Mouse (Mus musculus): ENCODE results near the gene Fus. TPM values are rescaled to one million over a fixed set of nuclear protein-coding genes. Genes with fewer than 3 reads are reported as not detected.
"Not testable (repeated sequence)": the region's sequence is repeated elsewhere in the genome, so short reads cannot be mapped to it uniquely, and the experiment has no call there.

Gene Fus
- polyA plus RNA-seq, 1 experiment from 2014 or later: 57.9 TPM

DNA sequence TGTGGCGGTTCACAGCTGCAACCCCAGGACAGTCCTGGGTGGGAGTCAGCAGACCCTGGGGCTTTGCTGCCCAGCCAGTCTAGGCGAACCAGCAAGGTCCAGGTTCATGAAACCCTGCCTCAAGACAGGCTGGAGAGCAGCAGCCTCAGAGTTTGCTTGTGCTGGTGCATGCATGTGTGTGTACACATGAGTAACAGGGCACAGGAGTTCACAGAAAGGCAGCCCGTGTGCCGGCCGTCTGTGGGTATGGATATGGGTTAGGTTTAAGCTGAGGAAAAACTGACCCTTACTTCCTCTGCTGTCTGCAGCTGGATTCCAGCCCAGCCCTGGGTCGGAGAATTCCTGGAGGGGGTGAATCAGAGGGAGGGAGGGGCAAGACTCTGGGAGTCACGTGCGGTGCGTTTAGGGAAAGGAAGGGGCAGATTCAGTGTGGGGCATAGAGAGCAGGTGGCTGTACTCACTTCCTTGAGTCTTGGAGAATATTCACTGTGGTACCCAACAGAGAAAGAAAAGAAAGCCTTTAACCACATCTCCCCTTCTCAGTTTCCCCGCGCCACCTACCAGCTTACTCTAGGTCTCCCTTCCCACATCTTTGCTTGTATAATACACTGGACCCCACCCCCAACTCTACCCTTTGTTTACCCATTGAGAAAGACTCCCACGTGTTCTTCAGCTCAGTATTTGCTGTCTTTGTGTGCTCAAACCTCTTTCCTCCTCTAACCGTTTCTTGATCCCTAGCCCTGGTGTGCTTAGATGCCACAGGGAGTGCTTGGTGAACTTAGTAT, 35.7 kb upstream of the Fus start:
- Histone ChIP-seq H3K36me3 (ENCODE audit: insufficient read depth) (peaks cover 6% of the 10 kb centered on the region), H3K27me3 (ENCODE audit: insufficient read depth, low read length) (peaks cover 5% of the 10 kb centered on the region; the same call in 1 of the 2 replicates), H3K4me3 (ENCODE audit: low read depth, low read length) (peak overlapping the region; percentile 10; the same call in 1 of the 2 replicates), H3K27ac (ENCODE audit: low read depth) (peak overlapping the region; percentile 85), H3K9ac (peak overlapping the region; percentile 11; the same call in 1 of the 2 replicates), H3K9me3 (ENCODE audit: low read depth, low read length) (no peaks in the 10 kb centered on the region), H3K4me1 (ENCODE audit: insufficient read depth) (peaks cover 6% of the 10 kb centered on the region), H3K4me2 (peak overlapping the region; percentile 40)
- TF ChIP-seq CTCF (IDR thresholded peaks at IDR 0.05; ENCODE audit: low read depth): no peak
- peak; percentile 72 for DNase-seq
- ATAC-seq (ENCODE audit: insufficient read depth): no peak
- WGBS: 25% methylated on average over 13 of the region's 13 CpGs

DNA sequence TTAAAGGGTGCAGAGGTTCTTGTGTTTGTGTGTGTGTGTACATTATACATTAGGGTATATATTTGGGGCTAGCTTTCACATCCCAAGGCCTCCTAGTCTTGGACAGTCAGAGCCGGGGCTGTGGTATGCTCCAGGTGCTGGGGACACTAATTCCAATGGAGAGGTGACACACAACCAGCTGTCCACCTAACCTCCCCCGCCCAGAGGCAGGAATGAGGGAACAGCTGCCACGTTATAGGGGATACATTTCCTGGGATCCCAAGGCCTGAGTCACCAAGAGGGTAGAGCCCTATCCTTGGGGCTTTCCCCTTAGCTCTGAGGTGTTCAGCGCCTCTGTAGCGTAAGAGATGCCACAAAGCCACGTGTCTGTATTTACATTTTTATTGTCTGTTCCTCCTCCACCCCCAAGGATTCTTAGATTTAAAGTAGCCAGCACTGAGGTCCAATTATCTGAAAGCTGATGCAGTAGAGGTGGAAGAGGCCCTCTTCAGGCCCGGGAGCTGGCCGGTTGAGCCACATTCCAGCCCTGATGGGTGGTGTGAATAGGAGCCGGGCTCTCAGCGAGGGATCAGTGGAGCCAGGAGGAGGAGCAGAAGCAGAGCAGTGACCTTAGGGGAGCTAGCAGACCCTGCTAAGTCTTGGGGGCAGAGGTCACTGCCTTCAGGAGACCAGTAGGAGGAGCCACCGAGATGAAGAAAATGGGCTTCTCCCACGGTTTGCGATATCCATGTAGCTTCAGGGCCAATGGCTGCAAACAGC, 34.8 kb upstream of the Fus start:
- no peak overlapping the region for H3K9ac ChIP-seq
- peaks cover 6% of the 10 kb centered on the region for H3K4me1 ChIP-seq (ENCODE audit: insufficient read depth)
- H3K27ac ChIP-seq (ENCODE audit: low read depth): peak overlapping the region; percentile 85
- peaks cover 5% of the 10 kb centered on the region; the same call in 1 of the 2 replicates for H3K27me3 ChIP-seq (ENCODE audit: insufficient read depth, low read length)
- peak overlapping the region; percentile 40 for H3K4me2 ChIP-seq
- no peaks in the 10 kb centered on the region for H3K36me3 ChIP-seq (ENCODE audit: insufficient read depth)
- no peak for ATAC-seq (ENCODE audit: insufficient read depth)
- no peak overlapping the region for H3K4me3 ChIP-seq (ENCODE audit: low read depth, low read length)
- DNase-seq: peak; percentile 69
- 0 out of 2 replicates have a peak, but pooled peaks have one; percentile 3 for TF ChIP-seq CTCF (IDR thresholded peaks at IDR 0.05; ENCODE audit: low read depth)
- WGBS: 25% methylated on average over 13 of the region's 13 CpGs
- no peaks in the 10 kb centered on the region for H3K9me3 ChIP-seq (ENCODE audit: low read depth, low read length)

DNA sequence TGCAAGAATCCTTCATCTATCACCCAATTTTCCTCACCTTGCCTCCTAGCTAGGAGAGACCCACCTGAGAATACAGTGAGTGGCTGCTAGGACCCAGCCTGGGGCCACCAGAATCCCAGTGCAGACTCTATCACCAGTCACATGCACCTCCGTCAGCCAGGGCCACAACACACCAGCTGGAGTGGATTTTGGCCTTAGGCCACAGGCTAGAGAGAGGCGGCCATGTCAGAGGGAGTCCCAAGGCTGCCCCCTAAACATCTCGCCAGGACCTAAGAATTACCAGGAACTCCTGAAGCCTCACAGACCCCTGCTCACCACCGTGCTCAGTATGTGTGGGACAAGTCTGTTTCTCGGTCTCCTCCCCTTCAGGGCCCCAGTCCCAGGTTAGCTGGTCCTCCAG, 33.2 kb upstream of the Fus start:
- Histone ChIP-seq H3K4me3 (ENCODE audit: low read depth, low read length) (no peak overlapping the region), H3K9me3 (ENCODE audit: low read depth, low read length) (no peaks in the 10 kb centered on the region), H3K4me2 (no peak overlapping the region), H3K9ac (no peak overlapping the region), H3K36me3 (ENCODE audit: insufficient read depth) (no peaks in the 10 kb centered on the region), H3K27me3 (ENCODE audit: insufficient read depth, low read length) (no peaks in the 10 kb centered on the region; the same call in 1 of the 2 replicates), H3K27ac (ENCODE audit: low read depth) (no peak overlapping the region; the same call in 1 of the 2 replicates), H3K4me1 (ENCODE audit: insufficient read depth) (peaks cover 6% of the 10 kb centered on the region)
- ATAC-seq (ENCODE audit: insufficient read depth) (no peak), DNase-seq (no peak)
- no peak for TF ChIP-seq CTCF (IDR thresholded peaks at IDR 0.05; ENCODE audit: low read depth)
- WGBS: 69% methylated on average over 5 of the region's 5 CpGs

DNA sequence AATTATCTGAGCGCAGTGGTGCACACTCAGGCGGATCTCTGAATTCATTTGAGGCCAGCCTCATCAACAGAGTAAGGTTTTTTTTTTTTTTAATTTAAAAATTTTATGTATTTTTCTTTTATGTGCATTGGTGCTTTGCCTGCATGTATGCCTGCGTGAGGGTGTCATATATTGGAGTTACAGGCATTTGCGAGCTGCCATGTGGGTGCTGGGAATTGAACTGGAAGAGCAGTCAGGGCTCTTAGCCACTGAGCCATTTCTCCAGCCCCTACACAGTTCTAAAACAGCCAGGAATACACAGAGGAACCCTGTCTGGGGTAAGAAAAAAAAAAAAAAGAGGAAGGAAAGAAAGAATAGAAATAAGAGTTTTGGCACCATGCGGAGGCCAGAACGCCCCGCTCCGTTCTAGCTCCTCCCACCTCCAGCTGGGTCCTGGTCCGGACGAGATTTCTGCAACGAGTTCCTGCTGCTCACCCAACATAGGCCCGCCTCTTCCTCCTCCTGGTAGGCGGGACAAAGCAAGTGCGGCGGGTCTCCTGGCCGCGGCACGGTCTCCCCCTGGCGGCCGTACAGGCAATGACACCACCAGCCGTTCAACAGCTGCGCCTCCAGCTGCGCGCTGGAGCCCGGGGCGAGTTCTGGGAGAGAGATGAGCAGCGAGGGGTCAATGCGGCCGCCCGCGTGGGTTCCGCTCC, 32.1 kb upstream of the Fus start:
- ATAC-seq (ENCODE audit: insufficient read depth): peak; percentile 93
- H3K27me3 ChIP-seq (ENCODE audit: insufficient read depth, low read length): no peaks in the 10 kb centered on the region

DNA sequence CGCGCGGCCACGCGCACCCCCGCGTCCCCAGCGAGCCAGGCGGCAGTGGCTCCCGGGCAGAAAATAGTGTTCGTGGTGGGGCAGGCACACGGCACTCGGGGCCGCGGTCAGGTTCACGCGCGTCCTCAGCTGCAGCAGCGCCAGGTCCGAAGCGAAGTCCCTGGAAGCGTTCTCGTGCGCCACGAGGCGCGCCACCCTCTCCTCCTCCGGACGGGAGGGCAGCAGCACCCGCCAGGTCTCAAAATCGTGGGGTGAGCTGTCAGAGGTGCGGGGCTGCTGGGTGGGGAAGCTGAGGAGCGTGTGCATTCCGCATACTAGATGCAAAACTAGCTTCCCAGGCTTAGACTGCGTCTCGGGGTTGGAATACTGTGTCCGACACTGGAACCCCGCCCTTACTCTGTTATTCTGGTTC, 31.5 kb upstream of the Fus start:
- DNase-seq (peak; percentile 48), ATAC-seq (ENCODE audit: insufficient read depth) (peak; percentile 43)
- peak overlapping the region; percentile 69; the same call in 1 of the 2 replicates for H3K27ac ChIP-seq (ENCODE audit: low read depth)
- H3K4me3 ChIP-seq (ENCODE audit: low read depth, low read length): peak overlapping the region; percentile 71
- H3K9me3 ChIP-seq (ENCODE audit: low read depth, low read length): no peaks in the 10 kb centered on the region
- H3K4me1 ChIP-seq (ENCODE audit: insufficient read depth): peaks cover 6% of the 10 kb centered on the region
- H3K4me2 ChIP-seq: peak overlapping the region; percentile 97
- no peaks in the 10 kb centered on the region for H3K36me3 ChIP-seq (ENCODE audit: insufficient read depth)
- TF ChIP-seq CTCF (IDR thresholded peaks at IDR 0.05; ENCODE audit: low read depth): no peak
- H3K9ac ChIP-seq: peak overlapping the region; percentile 76
- no peaks in the 10 kb centered on the region for H3K27me3 ChIP-seq (ENCODE audit: insufficient read depth, low read length)
- WGBS: under 1% methylated on average over 38 of the region's 38 CpGs

More for the DNA sequence above, 32.1 kb upstream of the Fus start:
- Histone ChIP-seq H3K27ac (ENCODE audit: low read depth) (peak overlapping the region; percentile 77; the same call in 1 of the 2 replicates), H3K9me3 (ENCODE audit: low read depth, low read length) (no peaks in the 10 kb centered on the region), H3K4me3 (ENCODE audit: low read depth, low read length) (peak overlapping the region; percentile 71), H3K4me1 (ENCODE audit: insufficient read depth) (peaks cover 6% of the 10 kb centered on the region), H3K9ac (peak overlapping the region; percentile 76), H3K36me3 (ENCODE audit: insufficient read depth) (no peaks in the 10 kb centered on the region), H3K4me2 (peak overlapping the region; percentile 97)
- peak; percentile 98 for TF ChIP-seq CTCF (IDR thresholded peaks at IDR 0.05; ENCODE audit: low read depth)
- DNase-seq: peak; percentile 98
- 6% methylated on average over 32 of the region's 32 CpGs for WGBS

DNA sequence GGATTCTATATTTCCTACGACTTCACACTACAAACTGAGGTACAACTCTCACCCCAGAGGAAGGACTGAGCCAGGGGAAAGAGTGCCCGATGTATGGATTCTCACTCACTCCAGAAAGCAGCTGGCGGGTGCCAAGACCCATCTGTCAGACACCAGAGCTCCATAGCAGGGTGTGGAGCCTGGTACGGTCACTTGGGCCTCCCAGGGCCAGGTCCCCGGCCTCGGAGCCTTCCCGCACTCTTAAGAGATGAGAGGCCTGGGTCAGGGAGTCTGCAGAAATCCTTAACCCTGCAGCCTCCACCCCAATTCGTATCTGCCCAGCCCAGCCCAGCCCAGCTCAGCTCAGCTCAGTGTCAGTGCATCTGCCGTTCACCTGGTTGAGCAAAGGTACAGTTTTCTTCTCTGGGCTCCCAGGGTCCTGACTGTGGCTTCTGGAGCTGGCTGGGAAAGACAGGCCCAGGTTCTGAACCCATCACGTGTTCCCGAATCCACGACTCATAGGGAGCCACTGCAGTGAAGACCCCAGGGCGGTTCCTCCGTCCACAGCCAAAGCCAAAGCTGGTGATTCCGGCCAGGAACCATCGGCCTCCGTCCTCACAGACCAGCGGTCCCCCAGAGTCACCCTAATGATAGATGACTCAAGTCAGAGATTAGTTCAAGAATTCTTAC, 30.9 kb upstream of the Fus start:
- ATAC-seq (ENCODE audit: insufficient read depth): no peak
- DNase-seq: no peak
- Histone ChIP-seq H3K9me3 (ENCODE audit: low read depth, low read length) (no peaks in the 10 kb centered on the region), H3K4me3 (ENCODE audit: low read depth, low read length) (peak overlapping the region; percentile 71), H3K4me2 (peak overlapping the region; percentile 97), H3K4me1 (ENCODE audit: insufficient read depth) (peaks cover 3% of the 10 kb centered on the region), H3K9ac (peak overlapping the region; percentile 76), H3K36me3 (ENCODE audit: insufficient read depth) (no peaks in the 10 kb centered on the region), H3K27ac (ENCODE audit: low read depth) (no peak overlapping the region), H3K27me3 (ENCODE audit: insufficient read depth, low read length) (no peaks in the 10 kb centered on the region)
- WGBS: 46% methylated on average over 18 of the region's 18 CpGs
- no peak for TF ChIP-seq CTCF (IDR thresholded peaks at IDR 0.05; ENCODE audit: low read depth)

DNA sequence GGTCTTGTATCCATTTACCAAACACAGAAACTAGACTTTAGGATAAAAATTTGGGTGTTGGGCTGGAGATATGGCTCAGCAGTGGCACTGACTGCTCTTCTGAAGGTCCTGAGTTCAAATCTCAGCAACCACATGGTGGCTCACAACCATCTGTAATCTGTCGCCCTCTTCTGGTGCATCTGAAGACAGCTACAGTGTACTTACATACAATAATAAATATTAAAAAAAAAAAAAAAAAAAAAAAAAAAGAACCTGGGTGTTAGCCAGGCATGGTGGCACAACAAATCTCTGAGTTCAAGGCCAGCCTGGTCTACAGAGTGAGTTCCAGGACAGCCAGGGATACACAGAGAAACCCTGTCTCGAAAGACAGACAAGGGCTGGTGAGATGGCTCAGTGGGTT, 25.2 kb upstream of the Fus start:
- H3K9ac ChIP-seq; ATAC-seq (ENCODE audit: insufficient read depth); DNase-seq; H3K4me1 ChIP-seq (ENCODE audit: insufficient read depth); H3K27ac ChIP-seq (ENCODE audit: low read depth); H3K4me3 ChIP-seq (ENCODE audit: low read depth, low read length); H3K4me2 ChIP-seq; H3K9me3 ChIP-seq (ENCODE audit: low read depth, low read length); H3K36me3 ChIP-seq (ENCODE audit: insufficient read depth): not testable (repeated sequence)
- peaks cover 25% of the 10 kb centered on the region for H3K27me3 ChIP-seq (ENCODE audit: insufficient read depth, low read length)
- 44% methylated on average over 2 of the region's 2 CpGs for WGBS
